Mouse (Mus musculus) left cerebral cortex, adult 18-20 months (tissue): ENCODE measurements around the gene Slc8a1. TPM values are rescaled to one million over a fixed set of nuclear protein-coding genes. Genes with fewer than 3 reads are reported as not detected.
A peak's percentile ranks its signal among the peaks of the same experiment; 100 is the strongest.

Experiments used
- DNase-seq, 2 experiments: peaks; one replicate each; pipeline ENCODE4 v3.0.0; 2021 to 2022; ENCODE audit warnings: low spot score in 2 of 2, mixed read lengths in 1 of 2
- total RNA-seq, 2 experiments: library from RNA; stranded (reverse); gene quantifications; 2 replicates each; pipeline ENCODE4 v1.2.3; 2021

Gene Slc8a1
- total RNA-seq, 2 experiments from 2014 or later: 251 to 256 TPM

DNA sequence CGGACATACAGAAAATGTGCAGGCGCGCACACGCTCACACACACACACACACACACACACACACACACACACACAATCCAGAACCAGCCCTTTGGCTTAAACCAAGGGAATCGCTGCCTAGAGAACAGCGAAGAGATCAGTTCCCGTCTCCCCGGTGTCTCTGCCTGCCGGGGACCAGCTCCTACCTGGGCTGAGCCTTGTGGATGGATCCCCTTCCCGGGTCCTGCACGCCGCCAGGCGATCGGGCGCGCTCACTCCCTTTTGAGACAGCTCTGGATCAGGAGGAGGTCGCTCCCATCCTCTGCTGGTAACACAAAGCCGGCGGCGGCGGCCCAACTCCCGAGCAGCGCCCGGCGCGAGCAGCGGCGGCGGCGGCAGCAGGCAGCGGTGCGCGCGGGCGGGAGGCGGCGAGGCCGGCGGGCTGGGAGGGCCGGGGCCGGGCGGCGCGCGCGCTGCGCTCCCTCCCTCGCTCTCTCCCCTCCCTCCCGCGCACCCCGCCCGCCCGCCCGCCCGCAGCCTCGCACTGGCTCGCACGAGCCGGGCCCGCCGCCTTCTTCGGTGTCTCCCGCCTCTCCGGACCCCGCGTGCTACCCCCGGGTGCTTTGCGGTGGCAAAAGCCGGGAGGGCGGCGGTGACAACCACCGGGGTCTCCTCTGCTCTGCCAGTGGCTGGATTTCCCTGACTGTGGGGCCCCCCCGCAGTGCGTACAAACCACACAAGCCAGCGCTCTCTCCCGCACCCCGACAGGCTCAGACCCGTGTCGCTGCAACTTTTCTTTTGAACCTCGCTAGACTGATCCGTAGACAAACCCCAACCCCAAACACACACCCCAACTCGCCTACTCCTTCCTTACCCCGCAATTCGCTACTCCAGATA is 68.1 kb downstream of the Slc8a1 start:
- peak; percentile 69 to 78 for DNase-seq

DNA sequence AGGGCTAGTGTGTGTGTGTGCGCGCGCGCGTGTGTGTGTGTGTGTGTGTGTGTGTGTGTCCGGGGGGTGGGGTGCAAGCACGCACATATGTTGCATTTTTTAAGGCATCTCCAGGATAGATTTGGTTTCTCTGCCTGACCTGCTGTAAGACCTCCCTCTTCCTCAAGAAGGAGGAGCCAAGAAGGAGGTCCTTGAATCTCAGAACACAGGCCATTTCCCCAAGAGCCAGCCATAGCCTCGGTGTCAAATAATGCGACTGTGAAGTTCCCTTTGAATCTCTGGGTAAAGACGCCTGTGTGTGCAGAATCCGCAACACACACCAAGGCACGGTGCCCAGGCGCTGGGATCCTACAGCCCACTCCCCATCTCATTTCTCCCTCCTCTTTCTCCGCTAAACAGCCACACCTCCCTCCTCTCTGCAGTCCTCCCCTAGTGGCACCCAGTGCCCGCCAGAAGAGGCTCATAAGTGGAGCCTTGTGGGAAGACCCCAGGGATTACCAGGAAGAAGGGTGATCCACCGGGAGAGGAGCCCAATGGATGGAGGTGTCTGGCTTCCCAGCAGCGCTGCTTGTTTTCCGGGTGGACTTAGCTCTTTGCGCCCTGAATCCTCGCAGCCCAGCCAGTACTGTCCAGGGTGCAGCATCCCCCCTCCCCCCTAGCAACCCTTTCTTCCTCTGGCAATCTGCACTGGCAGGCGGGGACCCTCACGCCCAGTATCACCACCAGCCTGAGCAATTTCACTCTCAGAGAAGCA is 68.9 kb downstream of the Slc8a1 start:
- DNase-seq: peak; percentile 39 to 55

DNA sequence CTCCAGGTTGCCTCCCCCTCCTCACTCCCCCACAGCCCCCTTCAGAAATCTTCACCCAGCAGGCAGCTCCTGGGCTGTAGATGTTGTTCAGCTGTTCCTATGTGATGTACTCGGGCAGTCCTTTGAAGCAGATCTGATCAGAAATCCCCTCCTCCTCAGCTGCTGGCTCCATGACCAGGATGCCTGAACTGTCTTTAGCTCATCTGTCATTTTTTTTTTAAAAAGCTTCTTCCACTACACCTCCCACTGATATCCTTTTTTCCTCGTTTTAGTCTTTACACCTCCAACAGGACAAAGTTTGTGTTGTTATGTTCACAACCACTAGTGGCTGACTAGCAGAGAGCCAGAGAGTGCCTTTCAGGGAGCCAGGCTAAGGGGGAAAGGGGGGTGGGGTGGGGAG is 69.7 kb downstream of the Slc8a1 start:
- DNase-seq: no peak

DNA sequence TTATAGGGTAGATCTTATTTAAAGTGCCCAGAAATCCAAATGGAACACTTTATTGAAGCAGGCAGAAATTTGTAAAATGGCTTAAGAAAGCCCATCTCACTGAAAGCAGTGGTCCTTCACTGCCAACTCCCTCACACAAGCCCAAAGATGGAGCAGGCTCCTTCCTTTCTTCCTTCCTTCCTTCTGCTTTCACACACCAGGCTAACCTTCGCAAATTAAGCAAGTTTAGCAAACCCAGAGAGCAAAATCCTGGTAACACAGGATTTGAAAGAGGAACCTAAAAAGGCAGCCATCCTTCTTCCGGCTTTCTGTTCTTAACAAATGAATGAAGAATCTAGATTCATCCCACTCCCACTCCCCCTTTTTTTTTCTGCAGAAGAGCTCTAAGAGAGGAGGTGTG is 70.2 kb downstream of the Slc8a1 start:
- no peak for DNase-seq

DNA sequence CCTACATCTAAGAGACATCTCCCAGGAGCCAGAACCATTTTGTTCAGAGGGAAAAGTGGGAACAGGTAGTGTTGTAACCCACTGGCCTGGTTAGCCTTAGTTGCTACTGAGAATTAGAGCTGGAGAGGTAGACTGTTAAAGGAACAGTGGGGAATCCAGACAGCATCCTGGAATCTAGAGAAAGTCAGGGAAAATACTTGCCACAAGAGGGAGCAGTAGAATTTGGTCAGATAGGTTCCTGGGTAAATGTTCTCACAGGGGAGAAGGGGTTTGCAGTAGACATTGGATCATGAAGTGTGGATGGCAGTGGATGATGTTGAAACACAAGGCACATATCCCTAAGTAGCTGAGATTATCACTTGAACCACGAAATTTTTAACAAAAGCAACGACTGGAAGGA is 71.6 kb downstream of the Slc8a1 start:
- DNase-seq: peak in 1 of 2 experiments; percentile 40

DNA sequence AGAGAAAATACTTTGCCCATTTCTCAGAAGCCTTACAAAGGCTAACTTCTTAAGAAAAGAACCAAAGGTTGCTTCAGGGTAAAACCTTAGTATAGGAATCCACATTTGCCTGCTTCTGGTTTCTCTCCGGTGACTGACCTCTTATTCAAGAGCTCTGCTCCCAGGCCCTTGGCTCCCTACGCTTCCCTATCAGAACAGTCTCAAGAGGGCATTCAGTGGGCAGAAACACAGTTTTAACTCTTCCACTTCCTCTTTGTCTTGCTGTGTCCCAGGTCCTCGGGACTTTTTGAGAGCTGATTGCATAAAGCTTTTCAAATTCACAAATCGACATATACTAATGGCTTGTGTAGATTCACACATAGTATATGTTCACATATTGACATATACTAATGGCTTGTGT is 73.3 kb downstream of the Slc8a1 start:
- no peak for DNase-seq

DNA sequence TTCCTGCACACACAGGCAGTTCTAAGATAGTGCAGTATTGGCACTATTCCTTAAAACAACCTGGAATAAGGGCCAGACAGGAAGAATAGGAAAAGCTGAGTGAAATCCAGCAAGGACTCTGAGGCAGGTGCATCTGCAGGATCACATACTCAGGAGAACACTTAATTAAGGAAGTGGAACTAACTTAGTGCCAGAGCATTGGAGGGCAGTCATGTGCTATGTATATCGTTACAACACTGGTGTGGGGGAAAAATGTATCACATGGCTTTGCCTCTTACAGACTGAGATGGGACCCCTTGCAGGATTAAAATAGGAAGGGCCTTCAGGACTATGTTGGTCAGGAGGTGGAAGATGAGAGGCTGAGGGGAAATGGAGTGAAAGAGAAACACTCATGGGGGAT is 80.3 kb downstream of the Slc8a1 start:
- no peak for DNase-seq

DNA sequence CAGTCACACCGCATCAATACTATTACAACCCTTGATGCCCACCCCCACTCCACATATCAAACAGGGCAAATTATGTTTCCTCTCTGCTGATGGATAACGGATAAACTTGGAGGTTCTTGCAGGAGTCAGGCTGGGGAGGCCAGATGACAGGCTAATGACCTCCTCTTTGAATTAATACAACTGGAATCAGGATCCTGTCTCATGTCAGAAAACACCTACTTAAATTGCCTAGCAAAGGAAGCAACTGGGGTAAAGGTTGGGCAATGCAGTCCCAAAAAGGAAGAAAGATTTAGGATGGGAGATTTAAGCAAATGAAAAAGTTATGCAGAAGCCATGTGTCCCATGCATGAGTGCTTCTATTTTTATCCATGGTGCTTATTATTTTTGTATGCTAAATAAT is 83.6 kb downstream of the Slc8a1 start:
- no peak for DNase-seq

DNA sequence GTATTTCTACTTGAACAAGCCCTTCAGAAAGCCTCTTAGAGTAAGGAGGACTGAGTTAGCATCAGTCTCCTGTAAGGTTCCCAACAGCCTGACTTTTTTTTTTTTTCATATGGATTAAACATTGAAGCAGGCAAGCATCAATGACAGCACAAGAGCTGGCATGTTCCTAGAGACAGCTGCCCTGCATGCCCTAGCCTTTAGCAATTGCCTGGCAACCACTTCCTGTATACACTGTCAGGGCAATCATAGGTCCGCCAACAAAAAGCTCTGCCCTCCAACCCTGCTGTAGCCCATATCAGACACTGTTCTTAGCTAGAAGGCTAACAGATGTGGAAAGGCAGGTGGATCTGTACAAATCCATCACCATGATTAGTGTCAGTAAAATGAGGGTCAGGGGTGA is 85.2 kb downstream of the Slc8a1 start:
- no peak for DNase-seq

DNA sequence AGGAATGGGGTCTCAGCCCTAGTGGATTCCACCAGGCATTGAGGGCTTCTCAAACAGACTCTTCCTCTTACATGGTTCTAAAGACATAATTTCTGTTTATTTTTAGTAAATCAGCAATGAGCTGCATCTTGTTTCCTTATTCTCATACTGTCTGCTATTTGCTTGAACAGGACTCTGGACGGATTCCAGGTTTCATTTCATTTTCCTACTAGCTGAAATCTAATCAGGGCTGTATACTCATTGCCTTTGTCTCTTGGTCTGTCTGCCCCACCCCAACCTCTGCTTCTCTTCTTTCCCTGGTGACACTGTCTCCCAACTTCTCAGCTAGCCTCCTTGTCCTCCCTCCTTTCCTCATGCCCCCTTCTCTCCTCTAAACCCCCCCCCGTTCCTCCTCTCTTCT is 101.4 kb downstream of the Slc8a1 start:
- DNase-seq: no peak

DNA sequence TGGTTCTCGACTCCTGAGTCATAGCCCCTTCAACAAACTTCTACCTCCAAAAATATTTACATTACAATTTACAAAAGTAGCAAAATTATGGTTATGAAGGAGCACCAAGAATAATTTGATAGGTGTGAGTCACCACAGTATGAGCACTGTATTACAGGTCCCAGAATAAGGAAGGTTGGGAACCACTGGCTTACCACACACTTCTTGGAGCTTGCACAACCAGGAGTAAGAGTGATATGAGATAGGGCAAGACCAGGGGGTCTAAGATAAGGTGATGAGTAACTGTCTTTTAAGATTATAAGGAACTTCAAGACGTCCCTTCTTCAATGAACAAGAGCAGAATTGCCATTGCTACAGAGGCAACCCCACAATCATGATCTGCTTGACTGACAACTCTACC is 107.7 kb downstream of the Slc8a1 start:
- no peak for DNase-seq

DNA sequence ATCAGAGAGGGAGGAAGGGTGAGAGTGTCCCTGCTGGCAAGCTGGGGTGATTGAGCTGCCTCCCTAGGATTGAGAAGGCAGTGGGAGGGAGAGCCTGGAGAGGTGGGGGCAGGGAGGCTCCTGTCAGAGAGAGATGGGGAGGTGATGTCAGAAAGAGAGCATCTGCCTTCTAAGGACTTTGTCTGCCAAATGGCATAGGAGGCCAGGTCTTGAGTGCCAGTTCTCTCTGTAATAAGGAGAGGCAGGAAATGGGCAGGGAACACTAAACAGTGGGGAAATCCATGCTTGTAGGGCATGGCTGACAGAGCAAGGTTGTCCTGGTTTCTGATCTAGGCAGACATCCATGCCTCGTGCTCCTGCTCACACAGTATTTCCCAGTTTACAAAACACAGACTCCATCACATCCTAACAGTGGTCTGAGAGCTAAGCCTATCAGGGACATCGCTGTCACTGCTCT is 117.0 kb downstream of the Slc8a1 start:
- peak; percentile 17 to 26 for DNase-seq

DNA sequence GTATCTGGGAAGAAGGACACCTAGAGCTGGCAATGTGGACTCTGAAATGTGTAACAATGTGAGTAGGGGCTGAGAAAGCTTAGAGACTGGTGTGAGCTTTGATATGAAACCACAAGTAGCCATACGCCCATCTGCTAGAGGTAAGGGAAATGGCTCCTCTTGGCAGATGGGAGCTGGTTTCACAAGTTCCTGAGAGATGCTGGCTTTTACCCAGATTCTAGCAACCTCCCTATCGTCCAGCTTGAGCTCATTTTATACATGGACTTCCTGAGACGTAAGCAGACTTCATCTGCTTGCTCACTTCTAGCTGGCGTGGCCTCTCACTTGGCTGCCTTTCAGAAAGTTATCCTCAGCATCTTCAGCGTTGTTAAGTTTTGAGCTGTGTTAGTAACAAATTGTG is 119.7 kb downstream of the Slc8a1 start:
- DNase-seq: no peak

DNA sequence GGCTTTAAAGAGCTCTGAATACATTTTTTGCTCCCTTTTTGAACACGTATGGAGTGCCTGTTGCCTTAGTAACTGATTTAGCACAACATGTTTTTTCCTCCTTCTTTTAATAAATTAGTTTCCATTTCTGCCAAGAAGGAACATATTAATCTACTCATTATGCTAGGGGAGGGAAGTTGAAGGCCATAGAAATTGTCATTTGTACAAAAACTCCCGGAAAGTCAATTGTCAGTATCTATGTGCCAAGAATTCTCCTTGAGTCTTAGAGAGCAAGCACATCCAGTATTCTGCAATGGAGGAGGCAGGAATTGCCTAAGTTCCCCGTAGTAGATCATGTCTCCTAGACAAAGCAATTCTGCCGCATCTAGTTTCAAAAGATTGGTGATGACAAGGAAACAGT is 121.9 kb downstream of the Slc8a1 start:
- no peak for DNase-seq

DNA sequence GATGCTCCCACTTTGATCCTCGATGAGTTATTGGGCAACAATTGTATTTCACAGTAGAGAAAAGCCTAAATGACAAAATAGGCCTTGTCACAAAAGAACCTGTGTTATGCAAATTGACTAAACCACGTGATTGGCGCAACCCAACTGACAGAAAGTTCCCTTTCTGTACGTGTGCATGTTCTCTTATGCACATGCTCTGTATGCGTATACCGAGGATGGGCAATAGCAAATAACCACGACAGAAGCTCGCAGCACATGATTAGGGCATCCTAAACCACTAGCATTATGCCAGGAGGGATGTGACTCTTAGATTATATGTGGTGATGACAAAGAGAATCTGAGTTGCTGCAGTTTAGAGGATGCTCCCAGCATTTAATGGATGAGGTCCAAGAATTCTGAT is 122.8 kb downstream of the Slc8a1 start:
- DNase-seq: no peak

DNA sequence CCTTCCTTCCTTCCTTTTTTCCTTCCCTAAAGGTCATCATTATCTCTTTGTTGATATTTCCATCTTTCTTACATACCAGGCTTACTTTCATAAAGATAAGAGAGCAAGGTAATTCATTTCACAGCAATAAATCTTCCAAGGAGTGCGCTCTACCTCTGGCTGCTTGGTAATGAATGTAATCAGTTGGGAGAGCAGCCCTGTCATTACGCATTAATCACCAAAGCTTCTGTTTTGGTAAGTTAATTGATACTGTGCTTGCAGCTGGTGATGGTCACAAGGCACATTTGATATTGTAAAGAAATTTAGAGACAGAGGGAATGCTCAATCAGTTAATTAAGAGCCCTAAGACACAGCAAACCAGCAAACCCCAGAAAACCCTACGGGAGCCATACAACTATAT is 130.7 kb downstream of the Slc8a1 start:
- no peak for DNase-seq

DNA sequence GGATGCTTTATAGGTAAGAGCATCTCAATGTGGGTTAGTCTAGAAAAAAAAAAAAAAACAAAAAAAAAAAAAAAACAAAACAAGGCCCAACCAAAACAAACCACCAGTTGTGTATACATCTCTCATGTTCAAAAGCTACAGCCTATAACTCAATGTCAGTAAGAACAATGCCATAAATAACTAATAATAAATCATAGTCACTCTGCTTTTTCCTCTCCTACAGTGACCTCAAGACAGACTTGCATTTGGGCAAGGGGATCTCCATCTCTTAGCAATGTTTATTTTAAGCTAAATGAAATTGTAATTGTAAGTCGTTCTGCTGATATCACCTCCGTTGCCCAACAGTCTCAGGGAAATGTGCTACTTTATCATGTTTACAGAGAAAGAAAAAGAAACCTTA is 132.1 kb downstream of the Slc8a1 start:
- DNase-seq: no peak

DNA sequence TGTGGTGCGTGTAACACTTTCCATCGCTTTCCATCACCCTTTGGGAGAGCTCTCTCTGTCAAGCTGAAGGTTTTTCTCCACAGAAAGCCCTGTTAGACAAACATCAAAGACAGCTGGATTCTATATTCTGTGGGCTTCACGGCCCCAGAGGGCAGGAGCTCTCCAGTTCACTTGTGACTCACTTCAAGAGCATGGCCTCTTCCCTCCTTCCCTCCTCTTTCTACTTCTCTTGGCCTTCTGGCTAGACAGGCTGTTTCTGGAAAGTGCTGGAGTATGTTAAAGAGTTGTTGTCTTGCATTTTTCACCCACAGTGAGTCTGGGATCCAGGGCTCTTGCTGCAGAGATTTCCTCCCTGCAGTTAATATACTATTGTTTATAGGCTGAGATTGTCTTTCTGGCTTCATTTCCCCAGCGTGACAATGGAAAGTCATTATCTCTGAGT is 132.9 kb downstream of the Slc8a1 start:
- no peak for DNase-seq

DNA sequence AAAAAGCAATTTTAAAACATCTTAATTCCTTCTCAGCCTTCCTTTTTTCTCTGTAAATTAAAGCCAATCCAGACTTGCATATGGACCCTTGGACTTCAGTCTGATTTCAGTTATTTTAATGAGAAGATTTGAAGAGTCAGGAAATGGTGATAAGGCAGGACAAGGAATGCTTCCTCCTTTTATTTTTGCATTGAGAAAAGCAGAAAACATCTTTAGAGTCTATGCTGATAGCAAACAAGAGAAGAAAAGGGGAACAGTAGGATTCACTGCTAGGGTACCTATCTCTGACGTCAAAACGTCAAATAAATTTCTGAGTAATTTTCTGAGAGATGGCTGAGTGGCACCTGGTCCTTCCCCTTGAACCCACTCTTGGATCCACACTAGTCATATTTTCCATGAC is 139.1 kb downstream of the Slc8a1 start:
- no peak for DNase-seq

DNA sequence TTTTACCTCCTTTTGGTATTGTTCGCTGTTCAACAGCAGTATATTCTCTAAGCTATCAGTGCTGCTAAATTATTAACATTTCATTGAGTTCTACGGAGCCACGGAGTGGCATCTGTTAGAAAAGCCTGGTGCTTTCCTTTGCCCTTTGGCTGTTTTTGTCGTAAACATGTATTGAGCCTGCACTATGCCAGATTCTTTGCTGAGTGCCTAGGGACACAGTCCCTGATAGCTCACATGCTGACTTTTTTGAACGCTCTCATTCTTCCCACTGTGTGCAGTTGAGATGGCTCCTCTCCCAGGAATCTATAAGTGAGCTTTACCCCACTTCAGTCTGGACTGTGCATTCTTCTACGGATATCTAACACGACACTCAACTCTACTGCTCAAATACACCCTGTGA is 148.4 kb downstream of the Slc8a1 start:
- DNase-seq: no peak

DNA sequence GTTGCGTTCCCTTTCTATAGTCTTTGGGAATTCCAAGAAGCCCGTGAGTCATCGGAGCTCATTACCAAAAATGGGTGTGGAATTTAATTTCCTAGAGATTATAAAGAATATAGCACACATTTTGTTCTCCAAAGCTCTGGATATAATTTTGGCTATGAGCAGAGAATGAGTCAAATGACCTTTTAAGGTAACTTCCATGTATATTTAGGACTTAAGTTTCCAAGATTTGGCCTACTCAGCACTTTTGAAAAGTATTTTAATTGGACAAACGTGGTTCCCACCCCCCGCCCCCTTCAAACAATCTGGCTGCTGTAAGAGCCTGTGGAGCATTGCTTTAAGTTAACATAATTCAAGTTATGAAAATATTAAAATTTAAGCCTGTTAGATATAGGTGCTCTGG is 151.4 kb downstream of the Slc8a1 start:
- no peak for DNase-seq

DNA sequence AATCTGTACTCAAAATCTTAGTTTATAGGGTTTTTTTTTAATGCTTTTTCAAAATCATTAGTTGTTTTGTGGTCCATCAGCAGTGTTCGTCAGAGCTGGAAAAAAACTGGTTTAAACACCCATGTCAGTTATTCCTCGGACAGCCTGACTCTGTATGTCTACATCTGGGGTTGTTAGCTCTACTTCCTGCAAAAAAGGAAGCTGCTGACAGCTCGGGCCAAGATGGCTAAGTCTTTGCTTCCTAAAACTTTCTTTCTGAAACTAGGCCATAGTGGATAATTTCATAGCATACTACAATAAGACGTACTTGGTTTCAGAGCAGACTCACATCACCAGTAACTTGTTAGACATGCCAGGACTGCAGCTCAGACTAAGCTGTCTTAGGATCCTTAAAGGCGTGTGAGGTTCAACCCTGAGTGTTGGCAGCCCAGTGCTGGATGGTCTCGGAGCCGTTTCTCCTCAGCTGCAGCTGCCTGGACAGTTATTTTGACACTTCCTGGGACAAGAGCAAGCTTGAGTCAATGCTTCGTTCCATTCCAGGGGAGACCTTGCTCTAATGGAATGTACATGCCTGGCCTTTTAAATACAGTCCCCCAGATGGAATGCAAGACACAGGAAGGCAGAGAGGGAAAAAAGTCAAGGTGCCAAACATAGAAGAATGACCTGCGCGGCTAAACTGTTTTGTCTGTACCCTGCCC is 158.3 kb downstream of the Slc8a1 start:
- no peak for DNase-seq
